Mouse (Mus musculus): ENCODE results near the gene Fhad1. TPM values are rescaled to one million over a fixed set of nuclear protein-coding genes. Genes with fewer than 3 reads are reported as not detected.

Fhad1 gene
- polyA plus RNA-seq, 1 experiment, result 0.07 TPM

GRCm38 (mm10) chr4:141864506-141864905 lies 150.4 kb downstream of the Fhad1 start:
- H3K4me3 ChIP-seq (ENCODE audit: insufficient read depth, poor library complexity, severe bottlenecking), result no peak overlapping the region
- H3K79me2 ChIP-seq (ENCODE audit: control insufficient read depth, insufficient read depth), result no peaks in the 10 kb centered on the region
- no peak overlapping the region for H3ac ChIP-seq (ENCODE audit: control insufficient read depth, insufficient read length, low read depth)
- H3K36me3 ChIP-seq (ENCODE audit: control insufficient read depth, insufficient read depth), result peaks cover 12% of the 10 kb centered on the region
- no peaks in the 10 kb centered on the region for H3K27me3 ChIP-seq (ENCODE audit: control insufficient read depth, insufficient read depth, insufficient read length)
- TF ChIP-seq USF1 (IDR thresholded peaks at IDR 0.05; ENCODE audit: low read depth) (no peak), MYOG (IDR thresholded peaks at IDR 0.05; ENCODE audit: control insufficient read depth, extremely low read depth, insufficient read length) (no peak), CTCF (IDR thresholded peaks at IDR 0.05; ENCODE audit: control insufficient read depth, insufficient read depth, insufficient read length) (no peak), MAX (IDR thresholded peaks at IDR 0.05) (no peak), CEBPB (IDR thresholded peaks at IDR 0.05; ENCODE audit: low read depth) (no peak), MYOD1 (IDR thresholded peaks at IDR 0.05; ENCODE audit: control insufficient read depth, insufficient read length, low read depth) (no peak), FOSL1 (IDR thresholded peaks at IDR 0.05; ENCODE audit: insufficient read depth, low read length, poor library complexity, severe bottlenecking) (no peak)
- H3K79me3 ChIP-seq (ENCODE audit: low read depth), result no peaks in the 10 kb centered on the region

- H3K4me3 ChIP-seq (ENCODE audit: insufficient read depth, poor library complexity, severe bottlenecking), result no peak overlapping the region
- no peak overlapping the region for H3ac ChIP-seq (ENCODE audit: control insufficient read depth, insufficient read length, low read depth)
- H3K79me2 ChIP-seq (ENCODE audit: control insufficient read depth, insufficient read depth), result no peaks in the 10 kb centered on the region
- H3K27me3 ChIP-seq (ENCODE audit: control insufficient read depth, insufficient read depth, insufficient read length), result no peaks in the 10 kb centered on the region
- no peaks in the 10 kb centered on the region for H3K79me3 ChIP-seq (ENCODE audit: low read depth)
- H3K36me3 ChIP-seq (ENCODE audit: control insufficient read depth, insufficient read depth), result peaks cover 12% of the 10 kb centered on the region
- TF ChIP-seq CEBPB (IDR thresholded peaks at IDR 0.05; ENCODE audit: low read depth) (no peak), MYOG (IDR thresholded peaks at IDR 0.05; ENCODE audit: control insufficient read depth, extremely low read depth, insufficient read length) (no peak), USF1 (IDR thresholded peaks at IDR 0.05; ENCODE audit: low read depth) (no peak), FOSL1 (IDR thresholded peaks at IDR 0.05; ENCODE audit: insufficient read depth, low read length, poor library complexity, severe bottlenecking) (no peak), MYOD1 (IDR thresholded peaks at IDR 0.05; ENCODE audit: control insufficient read depth, insufficient read length, low read depth) (no peak)
Observed at GRCm38 (mm10) chr4:141863726-141864280, 151.1 kb downstream of the Fhad1 start.

- Histone ChIP-seq H3ac (ENCODE audit: control insufficient read depth, insufficient read length, low read depth) (no peak overlapping the region), H3K27me3 (ENCODE audit: control insufficient read depth, insufficient read depth, insufficient read length) (no peaks in the 10 kb centered on the region), H3K79me3 (ENCODE audit: low read depth) (no peaks in the 10 kb centered on the region), H3K4me3 (ENCODE audit: insufficient read depth, poor library complexity, severe bottlenecking) (no peak overlapping the region), H3K79me2 (ENCODE audit: control insufficient read depth, insufficient read depth) (no peaks in the 10 kb centered on the region), H3K36me3 (ENCODE audit: control insufficient read depth, insufficient read depth) (peaks cover 12% of the 10 kb centered on the region)
- TF ChIP-seq FOSL1 (IDR thresholded peaks at IDR 0.05; ENCODE audit: insufficient read depth, low read length, poor library complexity, severe bottlenecking), result no peak
- no peak for TF ChIP-seq MYOD1 (IDR thresholded peaks at IDR 0.05; ENCODE audit: control insufficient read depth, insufficient read length, low read depth)
- no peak for TF ChIP-seq USF1 (IDR thresholded peaks at IDR 0.05; ENCODE audit: low read depth)
- TF ChIP-seq MYOG (IDR thresholded peaks at IDR 0.05; ENCODE audit: control insufficient read depth, extremely low read depth, insufficient read length), result no peak
- TF ChIP-seq MAX (IDR thresholded peaks at IDR 0.05), result no peak
- TF ChIP-seq CEBPB (IDR thresholded peaks at IDR 0.05; ENCODE audit: low read depth), result no peak
- no peak for TF ChIP-seq CTCF (IDR thresholded peaks at IDR 0.05; ENCODE audit: control insufficient read depth, insufficient read depth, insufficient read length)
Observed at GRCm38 (mm10) chr4:141862867-141863266, 152.0 kb downstream of the Fhad1 start.

GRCm38 (mm10) chr4:141861591-141862295 lies 153.1 kb downstream of the Fhad1 start:
- Histone ChIP-seq H3K79me3 (ENCODE audit: low read depth) (no peaks in the 10 kb centered on the region), H3K4me3 (ENCODE audit: insufficient read depth, poor library complexity, severe bottlenecking) (no peak overlapping the region), H3K27me3 (ENCODE audit: control insufficient read depth, insufficient read depth, insufficient read length) (no peaks in the 10 kb centered on the region), H3K79me2 (ENCODE audit: control insufficient read depth, insufficient read depth) (no peaks in the 10 kb centered on the region), H3K36me3 (ENCODE audit: control insufficient read depth, insufficient read depth) (peaks cover 12% of the 10 kb centered on the region), H3ac (ENCODE audit: control insufficient read depth, insufficient read length, low read depth) (no peak overlapping the region)
- TF ChIP-seq FOSL1 (IDR thresholded peaks at IDR 0.05; ENCODE audit: insufficient read depth, low read length, poor library complexity, severe bottlenecking), result no peak
- no peak for TF ChIP-seq CTCF (IDR thresholded peaks at IDR 0.05; ENCODE audit: control insufficient read depth, insufficient read depth, insufficient read length)
- no peak for TF ChIP-seq MAX (IDR thresholded peaks at IDR 0.05)
- TF ChIP-seq MYOD1 (IDR thresholded peaks at IDR 0.05; ENCODE audit: control insufficient read depth, insufficient read length, low read depth), result no peak
- TF ChIP-seq USF1 (IDR thresholded peaks at IDR 0.05; ENCODE audit: low read depth), result no peak
- TF ChIP-seq MYOG (IDR thresholded peaks at IDR 0.05; ENCODE audit: control insufficient read depth, extremely low read depth, insufficient read length), result no peak
- TF ChIP-seq CEBPB (IDR thresholded peaks at IDR 0.05; ENCODE audit: low read depth), result no peak

GRCm38 (mm10) chr4:141860246-141860841 lies 154.5 kb downstream of the Fhad1 start:
- no peaks in the 10 kb centered on the region for H3K27me3 ChIP-seq (ENCODE audit: control insufficient read depth, insufficient read depth, insufficient read length)
- no peaks in the 10 kb centered on the region for H3K79me2 ChIP-seq (ENCODE audit: control insufficient read depth, insufficient read depth)
- peaks cover 8% of the 10 kb centered on the region for H3K36me3 ChIP-seq (ENCODE audit: control insufficient read depth, insufficient read depth)
- H3K79me3 ChIP-seq (ENCODE audit: low read depth), result no peaks in the 10 kb centered on the region
- no peak overlapping the region for H3K4me3 ChIP-seq (ENCODE audit: insufficient read depth, poor library complexity, severe bottlenecking)
- no peak for TF ChIP-seq USF1 (IDR thresholded peaks at IDR 0.05; ENCODE audit: low read depth)
- H3ac ChIP-seq (ENCODE audit: control insufficient read depth, insufficient read length, low read depth), result no peak overlapping the region

All from C2C12 (cell line).